Mouse (Mus musculus): ENCODE measurements around the gene Fgfr2. TPM values are rescaled to one million over a fixed set of nuclear protein-coding genes. Genes with fewer than 3 reads are reported as not detected.
"Not testable (repeated sequence)": the region's sequence is repeated elsewhere in the genome, so short reads cannot be mapped to it uniquely, and the experiment has no call there.

The Fgfr2 gene
- total RNA-seq, 2 experiments from 2014 or later = 44.0 to 52.8 TPM

GRCm38 (mm10) chr7:130527306-130527705 lies 2595.8 kb downstream of the Fgfr2 start:
- no peak for DNase-seq (ENCODE audit: low spot score in 2 of 2)

- no peak for DNase-seq (ENCODE audit: low spot score in 2 of 2)
Measured at GRCm38 (mm10) chr7:130523451-130523850, 2599.7 kb downstream of the Fgfr2 start.

DNA sequence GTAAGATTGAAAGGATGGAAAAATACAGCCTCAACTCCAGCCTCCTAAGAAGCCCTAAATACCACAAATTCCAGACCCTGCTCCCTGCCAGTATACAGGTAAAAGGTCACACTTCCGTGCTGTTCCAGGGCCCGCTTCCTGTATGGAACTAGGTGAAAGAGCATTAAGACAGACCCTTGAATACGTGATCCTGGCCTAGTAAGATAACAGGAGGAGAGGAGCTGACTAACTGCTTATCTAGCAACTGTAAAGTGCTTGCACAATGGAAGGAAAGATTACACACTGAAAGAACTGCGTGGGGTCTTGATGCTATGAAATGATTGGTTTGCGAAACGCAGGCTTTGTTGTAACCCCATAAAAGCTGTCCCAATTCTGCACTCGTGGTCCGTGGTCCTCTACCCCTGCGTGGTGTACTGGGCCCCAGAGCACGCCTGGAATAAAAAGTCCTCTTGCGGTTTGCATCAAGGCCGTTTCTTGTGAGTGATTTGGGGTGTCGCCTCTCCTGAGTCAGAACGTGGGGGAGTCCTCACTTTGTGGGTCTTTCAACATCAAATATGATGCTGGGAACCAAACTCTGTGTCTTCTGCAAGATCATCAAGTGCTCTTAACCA lies 2602.2 kb downstream of the Fgfr2 start:
- no peak for DNase-seq (ENCODE audit: low spot score in 2 of 2)

DNA sequence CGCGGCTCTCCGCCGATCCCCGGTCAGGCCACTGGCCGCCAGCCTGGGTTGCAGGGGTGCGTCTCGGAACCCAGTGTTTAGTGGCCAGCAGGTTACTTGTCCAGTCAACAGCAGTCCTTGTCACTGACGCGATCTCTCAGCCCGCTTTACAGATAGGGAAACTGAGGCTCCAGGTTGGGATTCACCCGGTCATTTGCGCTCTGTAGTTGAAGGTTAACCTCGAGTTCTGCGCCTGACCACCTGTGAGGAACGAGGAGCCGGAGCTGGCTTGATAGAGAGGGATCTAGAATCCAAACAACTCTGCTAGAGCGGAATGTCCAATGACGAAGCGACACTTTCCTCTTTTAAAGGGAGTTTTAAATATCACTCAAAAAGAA lies 2603.1 kb downstream of the Fgfr2 start, which contains the start of gene Ate1:
Gene Ate1 (minus strand): TSS at position 321 of the 377 bp plus-strand sequence.
- no peak for DNase-seq (ENCODE audit: low spot score in 2 of 2)

- peak; percentile 98 to 99 for DNase-seq (ENCODE audit: low spot score in 2 of 2)
Measured at GRCm38 (mm10) chr7:130519096-130520048, 2603.8 kb downstream of the Fgfr2 start.

- no peak for DNase-seq (ENCODE audit: low spot score in 2 of 2)
Measured at GRCm38 (mm10) chr7:130518213-130519095, 2604.7 kb downstream of the Fgfr2 start.

GRCm38 (mm10) chr7:130510243-130510642 lies 2612.9 kb downstream of the Fgfr2 start:
- DNase-seq (ENCODE audit: low spot score in 2 of 2) = no peak

- no peak for DNase-seq (ENCODE audit: low spot score in 2 of 2)
Measured at GRCm38 (mm10) chr7:130503006-130503405, 2620.1 kb downstream of the Fgfr2 start.

DNA sequence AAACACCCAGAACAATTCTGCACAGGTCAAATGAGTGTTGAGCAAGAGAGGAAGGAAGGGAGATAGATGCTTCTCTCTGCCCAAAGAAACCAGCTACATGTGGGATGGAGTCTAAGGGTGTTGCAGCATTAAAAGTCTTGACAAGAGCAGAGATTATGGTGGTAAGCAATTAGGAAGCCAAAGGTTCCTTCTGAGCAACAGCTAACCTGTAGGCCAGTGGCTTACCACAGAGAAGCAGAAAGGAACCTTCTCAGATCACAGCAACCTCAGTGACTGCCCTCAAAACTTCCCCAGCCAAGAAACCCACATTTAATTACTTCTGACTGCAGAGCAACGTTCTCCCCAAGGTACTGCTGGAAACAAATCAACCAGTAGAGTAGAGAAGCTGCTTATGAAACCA lies 2621.7 kb downstream of the Fgfr2 start:
- DNase-seq (ENCODE audit: low spot score in 2 of 2) = no peak

DNA sequence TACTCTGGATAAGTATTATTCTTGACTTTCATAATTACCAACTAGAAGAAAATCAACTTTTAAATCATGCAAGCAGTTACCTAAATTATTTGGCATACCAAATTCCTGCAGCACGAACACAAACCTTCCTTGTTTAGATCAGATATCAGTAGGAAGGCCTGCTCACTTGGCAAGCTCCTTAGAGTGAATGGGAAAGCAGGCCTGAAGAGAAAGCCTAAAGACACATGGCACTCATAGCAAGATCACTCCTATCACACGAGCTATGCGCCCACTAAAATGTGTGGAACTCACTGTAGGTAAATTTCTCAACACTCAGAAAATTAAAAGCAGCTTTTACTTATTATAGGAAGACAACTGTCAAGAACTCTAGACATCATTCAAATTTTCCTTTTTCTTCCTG lies 2629.8 kb downstream of the Fgfr2 start:
- DNase-seq (ENCODE audit: low spot score in 2 of 2) = no peak

GRCm38 (mm10) chr7:130492026-130492425 lies 2631.1 kb downstream of the Fgfr2 start:
- no peak for DNase-seq (ENCODE audit: low spot score in 2 of 2)

DNA sequence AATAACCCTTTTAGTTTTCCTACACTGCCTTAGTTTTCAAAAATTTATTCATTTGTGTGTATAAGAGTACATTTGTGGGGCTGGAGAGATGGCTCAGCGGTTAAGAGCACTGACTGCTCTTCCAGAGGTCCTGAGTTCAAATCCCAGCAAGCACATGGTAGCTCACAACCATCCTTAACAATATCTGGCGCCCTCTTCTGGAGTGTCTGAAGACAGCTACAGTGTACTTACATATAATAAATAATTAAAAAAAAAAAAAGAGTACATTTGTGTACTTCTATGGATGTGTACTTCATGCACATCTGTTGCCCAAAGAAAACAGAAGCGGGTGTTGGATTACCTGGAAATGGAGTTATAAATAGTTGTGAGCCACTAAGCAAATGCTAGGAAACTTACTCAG lies 2644.1 kb downstream of the Fgfr2 start:
- not testable (repeated sequence) for DNase-seq (ENCODE audit: low spot score in 2 of 2)

DNA sequence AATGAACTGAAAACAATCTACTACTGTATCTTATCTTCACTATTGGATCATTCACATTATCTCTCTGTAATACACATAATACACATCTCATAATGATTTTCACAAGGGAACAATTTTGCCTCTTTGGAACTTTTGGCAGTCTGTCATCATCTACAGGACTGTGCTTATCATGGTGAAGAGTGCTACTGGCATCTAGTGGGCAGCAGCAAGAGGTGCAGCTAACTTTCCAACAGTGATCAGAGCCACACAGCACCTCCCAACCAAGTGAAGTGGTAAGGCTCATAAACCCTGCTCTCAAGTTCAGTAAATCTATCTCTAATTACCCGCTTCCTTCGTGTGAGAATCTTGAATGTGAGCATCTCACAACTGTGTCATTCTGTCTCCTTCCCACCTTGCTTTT lies 2647.2 kb downstream of the Fgfr2 start:
- DNase-seq (ENCODE audit: low spot score in 2 of 2) = peak; percentile 34 to 55

DNA sequence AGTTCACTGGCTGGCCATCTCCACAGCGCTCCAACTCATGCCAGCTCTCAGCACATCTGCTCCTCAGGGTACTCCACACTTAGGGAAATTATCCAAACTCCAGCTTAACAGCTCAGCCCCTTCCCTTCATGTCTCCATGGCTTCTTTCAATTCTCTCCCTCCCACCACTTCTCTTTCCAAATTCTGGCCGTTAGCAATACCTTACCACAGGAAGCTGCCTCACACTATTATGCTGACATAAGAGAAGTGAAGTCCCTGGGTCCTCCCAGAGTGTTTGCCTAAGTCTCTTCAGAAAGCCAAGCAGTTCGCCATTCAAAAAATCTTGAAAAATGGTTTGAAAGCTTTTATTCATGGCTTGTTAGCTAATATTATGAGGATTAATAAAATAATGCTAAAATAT lies 2649.3 kb downstream of the Fgfr2 start:
- no peak for DNase-seq (ENCODE audit: low spot score in 2 of 2)

DNA sequence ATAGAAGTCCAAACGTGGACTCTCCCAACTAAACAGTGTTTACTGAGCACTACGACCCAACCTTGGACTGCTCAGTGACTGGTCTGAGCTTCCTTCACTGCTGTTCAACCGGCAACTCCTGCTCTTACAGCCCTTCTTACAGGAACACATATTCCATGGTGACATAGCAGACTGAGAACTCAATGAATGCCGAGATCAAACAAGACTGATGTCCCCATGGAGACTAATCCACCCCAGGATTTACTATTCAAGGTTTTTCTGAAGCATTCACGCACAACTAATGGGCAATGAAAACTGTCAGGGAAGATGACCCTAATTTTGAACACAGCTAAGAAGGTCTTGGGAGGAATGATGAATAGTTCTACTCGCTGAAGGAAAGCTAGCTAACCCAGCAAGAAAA lies 2650.5 kb downstream of the Fgfr2 start:
- DNase-seq (ENCODE audit: low spot score in 2 of 2) = no peak

DNA sequence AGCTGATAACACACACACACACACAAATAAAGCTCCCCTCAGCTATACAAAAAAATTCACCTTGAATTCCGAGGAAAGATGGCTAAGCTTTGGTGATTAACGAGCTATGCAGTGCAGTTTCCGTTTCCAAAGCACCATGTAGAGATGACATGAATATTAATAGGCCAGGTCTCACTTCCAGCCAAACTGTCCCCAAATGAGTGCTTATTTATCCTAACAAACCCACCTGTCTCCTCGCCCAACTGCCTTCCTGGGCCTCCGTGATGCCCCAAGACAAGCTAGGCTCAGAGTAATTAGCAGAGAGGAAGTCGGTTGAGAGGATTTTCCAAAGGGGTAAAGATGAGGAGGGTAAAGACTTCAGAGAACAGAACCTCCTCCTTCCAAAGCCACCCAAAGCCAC lies 2652.1 kb downstream of the Fgfr2 start:
- no peak for DNase-seq (ENCODE audit: low spot score in 2 of 2)

DNA sequence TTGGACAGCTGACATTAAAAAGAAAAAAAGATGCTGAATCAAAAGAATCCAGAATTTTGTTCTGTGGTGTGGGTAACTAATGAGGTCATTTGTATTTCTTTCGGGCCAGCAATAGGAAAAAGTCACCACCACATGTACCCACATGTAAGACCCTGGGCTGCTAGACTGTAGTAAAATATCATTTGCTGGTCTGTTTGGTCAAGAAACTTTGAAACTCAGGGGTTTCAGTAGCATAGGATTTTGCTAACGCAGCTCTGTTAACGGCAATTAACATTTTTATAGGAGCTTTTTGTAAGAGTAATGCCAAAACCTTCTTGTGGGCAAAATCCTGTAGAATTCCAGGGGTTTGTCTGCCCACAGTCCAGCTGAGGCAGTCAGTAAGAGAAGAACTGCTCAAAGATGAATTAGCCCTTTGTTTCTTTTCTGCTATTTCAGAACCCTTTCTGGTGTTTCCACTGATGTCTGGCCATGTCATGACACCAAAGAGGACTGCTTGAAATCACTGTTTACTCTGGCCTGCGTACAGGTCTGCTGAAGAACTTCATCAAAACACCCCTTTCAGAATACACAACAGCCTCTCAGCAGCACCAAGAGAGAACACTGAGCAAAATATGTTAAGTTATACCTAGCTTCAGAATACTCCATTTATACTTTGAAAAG lies 2667.4 kb downstream of the Fgfr2 start:
- DNase-seq (ENCODE audit: low spot score in 2 of 2) = no peak

DNA sequence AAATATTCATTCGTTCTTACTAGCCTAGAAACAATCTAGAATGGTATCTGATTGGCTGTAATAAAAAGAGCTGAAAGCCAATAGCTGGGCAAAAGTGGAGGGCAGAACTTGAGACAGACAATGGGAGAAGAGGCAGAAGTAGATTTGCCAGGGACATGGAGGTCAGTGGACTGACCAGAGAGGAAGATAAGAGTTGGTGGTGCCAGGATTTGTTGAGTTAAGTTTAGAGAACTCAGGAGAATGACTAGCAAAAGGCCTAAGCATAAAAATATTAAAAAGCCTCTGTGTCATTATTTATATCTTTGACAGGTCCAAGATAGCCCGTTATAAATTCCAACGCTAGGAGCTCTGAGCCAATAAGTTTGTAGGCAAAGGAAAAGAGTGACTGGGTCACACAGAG lies 2668.9 kb downstream of the Fgfr2 start:
- no peak for DNase-seq (ENCODE audit: low spot score in 2 of 2)

DNA sequence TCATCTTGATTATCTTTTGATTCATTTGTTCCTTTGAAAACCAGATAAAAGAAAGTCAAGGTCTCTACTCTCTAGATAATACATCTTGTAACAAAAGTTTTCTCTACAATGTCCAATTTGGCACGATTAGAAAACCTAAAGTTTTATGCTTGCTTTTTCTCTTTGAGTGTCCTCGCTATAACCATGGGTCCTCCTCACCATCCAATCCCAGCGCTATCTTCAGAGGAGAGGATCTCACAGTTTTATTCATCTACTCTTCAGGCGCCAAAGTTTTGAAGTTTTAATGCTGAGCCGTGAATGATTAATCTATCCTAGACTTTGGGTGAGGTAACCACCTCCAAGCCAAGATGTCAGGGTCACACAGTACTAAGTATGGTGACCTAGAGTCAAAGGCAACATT lies 2687.4 kb downstream of the Fgfr2 start:
- DNase-seq (ENCODE audit: low spot score in 2 of 2) = no peak

DNA sequence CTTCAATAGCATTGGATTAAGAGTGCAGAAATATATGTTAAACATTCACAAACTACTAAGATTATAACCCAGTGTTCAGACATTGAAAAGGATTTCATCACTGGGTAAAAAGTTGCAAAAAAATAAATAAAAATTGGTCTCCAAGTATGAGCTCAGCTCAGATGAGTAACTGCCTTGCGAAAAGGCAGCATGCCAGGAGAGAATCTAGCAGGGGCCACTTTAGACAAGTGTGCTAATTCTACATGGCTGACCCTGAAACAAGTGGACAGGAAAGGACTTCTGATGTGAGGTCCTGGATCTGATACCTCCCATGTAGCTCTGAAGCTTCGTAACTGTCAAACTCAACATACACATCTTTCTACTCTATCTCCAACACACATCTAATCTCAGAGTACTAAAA lies 2691.0 kb downstream of the Fgfr2 start:
- DNase-seq (ENCODE audit: low spot score in 2 of 2) = no peak

GRCm38 (mm10) chr7:130426586-130426985 lies 2696.6 kb downstream of the Fgfr2 start:
- DNase-seq (ENCODE audit: low spot score in 2 of 2) = no peak

Measured in left cerebral cortex, adult 18-20 months (tissue).